Mouse (Mus musculus) intestine, postnatal 0 days (tissue): ENCODE results near the gene Fam102a. TPM values are rescaled to one million over a fixed set of nuclear protein-coding genes. Genes with fewer than 3 reads are reported as not detected.

Experiments used
- ATAC-seq: fragments of 200-750 bp; cut with Nextera tagmentation; 2 replicates; pipeline ENCODE4 v1.8.0; 2017; ENCODE audit warnings: mild to moderate bottlenecking, moderate TSS enrichment, moderate library complexity
- H3K27ac ChIP-seq: fragments of 300-500 bp; sonication (generic); 2 replicates; pipeline ENCODE4 v1.5.1; 2014; ENCODE audit warnings: mild to moderate bottlenecking, low read depth, low read length, moderate library complexity
- H3K27me3 ChIP-seq: fragments of 300-500 bp; sonication (generic); replicated peaks from 2 replicates; pipeline ENCODE4 v1.6.1; 2014; ENCODE audit warnings: low read length, mixed read lengths; ENCODE audit not compliant: control insufficient read depth, insufficient read depth
- H3K36me3 ChIP-seq: fragments of 300-500 bp; sonication (generic); 2 replicates; pipeline ENCODE4 v1.6.1; 2014; ENCODE audit warnings: mild to moderate bottlenecking, moderate library complexity; ENCODE audit not compliant: control insufficient read depth, insufficient read depth
- H3K4me1 ChIP-seq: fragments of 300-500 bp; sonication (generic); replicated peaks from 2 replicates; pipeline ENCODE4 v1.6.1; 2014; ENCODE audit warnings: antibody characterized with exemption, low read length, mixed read lengths; ENCODE audit not compliant: control insufficient read depth, insufficient read depth
- H3K4me2 ChIP-seq: fragments of 300-500 bp; sonication (generic); replicated peaks from 2 replicates; pipeline ENCODE4 v1.6.1; 2014; ENCODE audit warnings: low read depth, mild to moderate bottlenecking, moderate library complexity
- H3K4me3 ChIP-seq: fragments of 300-500 bp; sonication (generic); 2 replicates; pipeline ENCODE4 v1.5.1; 2014; ENCODE audit warnings: low read depth, low read length
- H3K9ac ChIP-seq: fragments of 300-500 bp; sonication (generic); 2 replicates; pipeline ENCODE4 v1.6.1; 2014; ENCODE audit warnings: mild to moderate bottlenecking, low read depth, low read length
- H3K9me3 ChIP-seq: fragments of 300-500 bp; sonication (generic); 2 replicates; pipeline ENCODE4 v1.6.1; 2016; ENCODE audit warnings: mixed run types; ENCODE audit not compliant: control insufficient read depth
- CTCF ChIP-seq: sonication (generic); IDR thresholded peaks from 2 replicates; pipeline ENCODE4 v1.5.1; 2016; ENCODE audit warnings: low read depth, mild to moderate bottlenecking, control low read depth, antibody characterized with exemption, moderate library complexity
- WGBS: fragments of 180-500 bp; shearing (Covaris S2); extraction: QIAGEN DNeasy Blood & Tissue Kit; methylation state at CpG from one replicate; pipeline ENCODE4 v1.1.7; 2014; 5-methylcytosine and 5-hydroxymethylcytosine counted together
- polyA plus RNA-seq: library from polyadenylated mRNA; unstranded; fragments of >200 nt; fragmentation: Nextera tagmentation; extraction: Ambion mirVana; gene quantifications from 2 replicates; pipeline ENCODE4 v1.2.1, GENCODE M21; 2015

Fam102a gene
- polyA plus RNA-seq, 1 experiment from 2014 or later, result 18.0 TPM

- Histone ChIP-seq H3K9me3 (no peaks in the 10 kb centered on the region), H3K36me3 (no peaks in the 10 kb centered on the region), H3K4me3 (no peak overlapping the region), H3K27ac (no peak overlapping the region), H3K4me1 (peaks cover 6% of the 10 kb centered on the region; the same call in 1 of the 2 replicates), H3K4me2 (no peak overlapping the region), H3K27me3 (peaks cover 7% of the 10 kb centered on the region; the same call in 1 of the 2 replicates), H3K9ac (no peak overlapping the region)
- no peak for TF ChIP-seq CTCF
- ATAC-seq, result peak; percentile 31; the same call in 1 of the 2 replicates
- 66% methylated on average over 26 of the region's 26 CpGs for WGBS
Observed at GRCm38 (mm10) chr2:32612274-32612673, 77.1 kb downstream of the Fam102a start.

- no peak for ATAC-seq
- 97% methylated on average over 1 of the region's 1 CpGs for WGBS
- H3K27ac ChIP-seq, result no peak overlapping the region
- no peak overlapping the region for H3K4me3 ChIP-seq
- 0 out of 2 replicates have a peak, but pooled peaks cover 8% of the 10 kb centered on the region for H3K4me1 ChIP-seq
- H3K27me3 ChIP-seq, result no peaks in the 10 kb centered on the region
- no peaks in the 10 kb centered on the region for H3K9me3 ChIP-seq
- H3K36me3 ChIP-seq, result peaks cover 6% of the 10 kb centered on the region; the same call in 1 of the 2 replicates
- TF ChIP-seq CTCF, result no peak
- H3K9ac ChIP-seq, result no peak overlapping the region
- no peak overlapping the region for H3K4me2 ChIP-seq
Observed at GRCm38 (mm10) chr2:32617109-32617508, 82.0 kb downstream of the Fam102a start.

GRCm38 (mm10) chr2:32617601-32618000, 82.5 kb downstream of the Fam102a start:
- H3K27me3 ChIP-seq, result no peaks in the 10 kb centered on the region
- ATAC-seq, result no peak
- 0 out of 2 replicates have a peak, but pooled peaks cover 8% of the 10 kb centered on the region for H3K4me1 ChIP-seq
- 97% methylated on average over 4 of the region's 4 CpGs for WGBS
- no peak overlapping the region for H3K4me2 ChIP-seq
- no peaks in the 10 kb centered on the region for H3K9me3 ChIP-seq
- H3K36me3 ChIP-seq, result peaks cover 6% of the 10 kb centered on the region; the same call in 1 of the 2 replicates
- TF ChIP-seq CTCF, result peak; percentile 58
- no peak overlapping the region for H3K9ac ChIP-seq
- H3K27ac ChIP-seq, result no peak overlapping the region
- H3K4me3 ChIP-seq, result no peak overlapping the region

- Histone ChIP-seq H3K27ac (no peak overlapping the region), H3K27me3 (no peaks in the 10 kb centered on the region), H3K9ac (no peak overlapping the region), H3K36me3 (peaks cover 6% of the 10 kb centered on the region; the same call in 1 of the 2 replicates), H3K4me3 (no peak overlapping the region), H3K4me2 (no peak overlapping the region), H3K4me1 (0 out of 2 replicates have a peak, but pooled peaks cover 8% of the 10 kb centered on the region), H3K9me3 (no peaks in the 10 kb centered on the region)
- ATAC-seq, result no peak
- no peak for TF ChIP-seq CTCF
- 84% methylated on average over 9 of the region's 9 CpGs for WGBS
Observed at GRCm38 (mm10) chr2:32618051-32618450, 82.9 kb downstream of the Fam102a start.

Other genes with a start within 250 kb of the Fam102a start
- gene Golga2, start 247.9 kb upstream of the Fam102a start, polyA plus RNA-seq, result 15.2 and 18.1 TPM in 2 replicates
- 255 and 271 TPM in 2 replicates for gene Swi5, start 247.3 kb upstream of the Fam102a start, polyA plus RNA-seq
- 20.1 and 20.7 TPM in 2 replicates for gene Ciz1, start 183.0 kb upstream of the Fam102a start, polyA plus RNA-seq
- 23.5 and 30.0 TPM in 2 replicates for gene Dnm1, start 182.0 kb upstream of the Fam102a start, polyA plus RNA-seq
- 95.0 and 100 TPM in 2 replicates for gene 1110008P14Rik, start 153.4 kb upstream of the Fam102a start, polyA plus RNA-seq
- 4.8 and 5.4 TPM in 2 replicates for gene Lcn2, start 147.1 kb upstream of the Fam102a start, polyA plus RNA-seq
- 47.3 and 49.4 TPM in 2 replicates for gene Ptges2, start 139.4 kb upstream of the Fam102a start, polyA plus RNA-seq
- 2.9 and 3.2 TPM in 2 replicates for gene Naif1, start 84.9 kb upstream of the Fam102a start, polyA plus RNA-seq
- gene Slc25a25, start 83.9 kb upstream of the Fam102a start, polyA plus RNA-seq, result 45.1 and 52.6 TPM in 2 replicates
- 120 and 124 TPM in 2 replicates for gene Dpm2, start 35.5 kb downstream of the Fam102a start, polyA plus RNA-seq
- not detected in 2 replicates for gene Pip5kl1, start 39.5 kb downstream of the Fam102a start, polyA plus RNA-seq
- 0.14 TPM in 1 of 2 replicates, not detected in the other for gene 9430097D07Rik, start 40.4 kb downstream of the Fam102a start, polyA plus RNA-seq
- 5.7 and 6.6 TPM in 2 replicates for gene St6galnac4, start 51.8 kb downstream of the Fam102a start, polyA plus RNA-seq
- gene St6galnac6, start 64.4 kb downstream of the Fam102a start, polyA plus RNA-seq, result 8.3 and 9.1 TPM in 2 replicates
- gene Ak1, start 86.4 kb downstream of the Fam102a start, polyA plus RNA-seq, result 10.5 and 12.1 TPM in 2 replicates
- 32.2 and 34.1 TPM in 2 replicates for gene Eng, start 111.3 kb downstream of the Fam102a start, polyA plus RNA-seq
- gene Fpgs, start 168.8 kb downstream of the Fam102a start, polyA plus RNA-seq, result 12.4 and 15.2 TPM in 2 replicates
- gene Cdk9, start 177.7 kb downstream of the Fam102a start, polyA plus RNA-seq, result 54.0 and 62.2 TPM in 2 replicates
- gene Sh2d3c, start 185.7 kb downstream of the Fam102a start, polyA plus RNA-seq, result 11.2 and 11.7 TPM in 2 replicates
- 0.18 TPM in 2 replicates for gene 6330409D20Rik, start 205.7 kb downstream of the Fam102a start, polyA plus RNA-seq
- gene Tor2a, start 221.9 kb downstream of the Fam102a start, polyA plus RNA-seq, result 59.2 and 60.4 TPM in 2 replicates
- gene Ttc16, start 240.3 kb downstream of the Fam102a start, polyA plus RNA-seq, result 0.04 and 0.09 TPM in 2 replicates
- gene Ptrh1, start 240.5 kb downstream of the Fam102a start, polyA plus RNA-seq, result 8.4 and 10.5 TPM in 2 replicates
- 0.47 and 0.76 TPM in 2 replicates for gene Cfap157, start 249.1 kb downstream of the Fam102a start, polyA plus RNA-seq